Mouse (Mus musculus) retina, postnatal 7 days (tissue): ENCODE results near the gene Ttc23.

Experiments used
- DNase-seq: peaks from one replicate; pipeline ENCODE4 v3.0.0-alpha.2; 2012; ENCODE audit warnings: low read depth, low spot score

Gene Ttc23

DNA sequence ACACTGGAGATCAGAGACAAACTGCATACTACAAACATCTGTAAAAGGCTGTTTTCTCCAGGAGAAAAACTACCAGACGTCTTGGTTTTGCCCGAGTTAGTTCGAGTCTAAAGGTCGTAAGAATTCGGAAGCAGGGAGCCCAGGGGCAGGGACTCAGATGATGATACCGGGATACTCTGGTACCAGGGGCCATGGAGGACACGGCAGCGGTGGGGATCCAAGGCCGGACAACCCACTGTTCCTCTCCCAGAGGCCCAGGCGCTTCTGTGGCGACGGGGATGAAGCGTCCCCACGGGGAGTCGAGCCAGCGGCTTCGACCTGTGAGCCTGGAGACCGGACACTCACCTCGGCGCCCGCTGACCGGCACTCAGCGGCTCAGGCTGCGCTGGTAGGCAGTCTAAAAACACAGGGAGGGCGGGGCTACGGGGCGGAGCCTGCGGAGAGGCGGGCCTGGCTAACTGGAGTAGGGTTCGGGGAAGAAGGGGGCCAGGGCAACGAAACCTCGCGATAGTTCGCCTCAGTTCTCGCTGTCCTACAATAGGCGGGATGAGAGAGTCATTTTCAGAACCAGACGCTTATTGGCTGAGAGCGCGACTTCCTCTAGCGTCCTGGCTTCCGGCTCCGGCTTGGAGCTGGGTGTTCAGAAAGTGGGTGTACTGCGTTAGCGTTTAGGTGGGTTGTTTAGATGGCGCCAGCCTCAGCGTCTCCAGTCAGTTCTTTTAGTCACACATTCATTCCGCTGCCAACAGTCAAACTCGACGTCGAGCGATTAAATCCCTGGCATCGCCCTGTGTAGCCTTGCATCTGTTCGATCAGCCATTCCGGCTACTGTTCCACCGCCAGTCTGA is 2.2 kb upstream of the Ttc23 start, which contains the start of gene Lrrc28:
Lrrc28 (minus strand) TSS at position 436 of the 848 bp plus-strand sequence.
- peak; percentile 99 for DNase-seq

- no peak for DNase-seq
These were observed 1.6 kb upstream of the Ttc23 start for GRCm38 (mm10) chr7:67645681-67646014.

DNA sequence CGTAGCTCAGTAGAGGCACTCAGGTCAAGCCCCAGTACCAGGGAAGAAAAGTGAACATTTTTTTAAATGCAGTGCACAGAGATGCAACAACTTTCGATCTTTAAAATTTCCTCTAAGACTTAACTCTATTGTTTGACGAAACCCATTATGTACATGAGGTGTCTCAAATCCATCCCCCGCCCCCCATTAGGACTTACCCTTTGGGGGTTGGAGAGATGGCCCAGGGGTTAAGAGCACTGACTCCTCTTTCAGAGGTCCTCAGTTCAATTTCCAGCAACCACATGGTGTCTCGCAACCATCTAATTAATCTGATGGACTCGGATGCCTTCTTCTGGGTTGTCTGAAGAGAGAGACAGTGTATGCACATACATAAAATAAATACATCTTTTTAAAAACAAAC is 1.1 kb upstream of the Ttc23 start:
- no peak for DNase-seq

- DNase-seq, result no peak
These were observed 1.2 kb downstream of the Ttc23 start for GRCm38 (mm10) chr7:67648376-67648775.

DNA sequence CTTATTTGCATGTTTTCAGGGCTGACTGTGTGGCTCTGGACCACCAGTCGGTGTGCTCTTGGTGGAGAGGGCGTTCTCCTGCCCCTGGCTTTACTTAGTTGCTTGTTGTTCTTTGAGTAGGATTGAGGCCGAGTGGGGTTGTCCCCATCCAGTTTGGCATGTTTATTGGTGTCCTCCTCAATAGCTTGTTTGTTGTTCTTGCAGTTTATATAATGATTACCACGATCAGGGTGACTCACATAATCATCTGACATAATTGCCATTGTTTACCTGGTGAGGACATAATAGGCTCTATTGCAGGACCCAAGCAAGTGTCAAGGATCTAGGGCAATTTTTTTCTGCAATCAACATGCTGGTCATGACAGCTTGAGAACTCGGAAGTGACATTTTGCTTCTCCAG is 5.0 kb downstream of the Ttc23 start:
- DNase-seq, result no peak

DNA sequence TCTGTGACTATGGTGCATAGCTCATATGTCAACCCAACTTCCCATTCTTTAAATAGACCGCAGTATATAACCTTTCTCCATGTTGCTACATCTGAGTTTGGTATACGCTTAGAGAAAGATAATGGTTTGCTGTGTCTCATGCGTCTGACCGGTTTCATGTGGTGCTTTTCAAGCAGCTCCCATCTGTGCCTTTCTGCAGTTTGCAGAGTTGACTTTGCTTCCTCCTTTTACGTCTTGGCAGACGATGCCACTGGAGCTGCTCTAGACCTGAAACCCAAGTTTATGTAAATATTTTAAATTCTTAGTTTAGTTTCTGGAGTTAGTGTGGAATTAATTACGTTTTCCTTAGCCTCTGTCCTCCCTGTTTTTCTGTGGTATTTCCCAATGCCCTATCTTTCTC is 7.5 kb downstream of the Ttc23 start:
- no peak for DNase-seq

- DNase-seq, result no peak
These were observed 8.0 kb downstream of the Ttc23 start for GRCm38 (mm10) chr7:67655186-67655585.

DNA sequence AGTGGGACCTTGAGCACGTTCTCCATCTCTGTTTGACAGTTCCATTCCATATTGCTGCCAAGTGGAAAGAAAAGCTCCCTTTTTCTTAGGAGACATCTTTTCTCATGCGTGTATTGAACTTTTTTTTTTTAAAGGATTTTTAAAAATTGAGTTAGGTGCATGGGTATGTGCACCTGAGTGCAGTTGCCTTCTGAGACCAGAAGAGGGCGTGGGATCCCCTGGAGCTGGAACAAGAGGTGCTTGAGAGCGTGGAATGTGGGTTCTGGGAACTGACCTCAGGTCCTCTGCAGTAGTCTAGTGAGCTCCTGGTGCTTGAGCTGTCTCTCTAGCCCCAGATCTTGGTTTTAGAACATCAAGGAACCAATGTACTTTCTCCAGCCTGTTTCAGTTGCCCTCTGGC is 10.9 kb downstream of the Ttc23 start:
- DNase-seq, result no peak

GRCm38 (mm10) chr7:67662424-67662823 is 15.2 kb downstream of the Ttc23 start:
- DNase-seq, result no peak

DNA sequence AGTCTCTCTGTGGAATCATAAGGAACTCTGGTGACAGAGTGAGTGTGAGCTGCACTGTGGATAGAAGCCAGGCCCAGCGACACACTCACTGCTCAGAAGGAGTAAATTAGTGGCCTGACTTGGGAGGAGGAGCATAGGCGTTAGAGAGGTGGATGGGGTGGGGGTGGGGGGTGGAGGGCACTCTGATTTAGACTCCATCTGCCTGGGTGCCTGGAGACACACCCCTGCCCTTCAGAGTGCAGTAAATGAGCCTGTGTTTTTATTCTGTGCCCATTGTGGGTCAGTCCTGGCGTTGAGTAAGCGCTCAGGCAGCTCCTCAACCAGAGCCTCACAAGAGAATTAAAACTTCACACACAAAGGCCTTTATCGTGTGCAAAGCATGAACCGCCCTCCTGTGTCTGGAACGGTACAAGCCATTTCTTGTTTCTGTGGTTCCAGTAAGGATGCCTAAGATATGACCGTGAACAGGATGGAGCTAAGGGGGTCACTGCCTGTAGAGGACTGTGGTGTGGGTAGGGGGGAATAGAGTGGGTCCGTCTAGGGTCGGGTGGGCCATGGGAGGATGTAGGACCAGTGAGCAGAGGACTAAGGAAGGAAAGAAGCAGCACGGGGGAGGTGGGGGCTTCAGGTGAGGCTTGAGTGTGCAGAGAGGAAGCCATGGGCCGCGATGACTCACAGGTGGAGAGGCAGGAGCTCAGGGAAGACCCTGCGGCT is 16.9 kb downstream of the Ttc23 start:
- DNase-seq, result no peak

- no peak for DNase-seq
These were observed 23.8 kb downstream of the Ttc23 start for GRCm38 (mm10) chr7:67670965-67671364.

DNA sequence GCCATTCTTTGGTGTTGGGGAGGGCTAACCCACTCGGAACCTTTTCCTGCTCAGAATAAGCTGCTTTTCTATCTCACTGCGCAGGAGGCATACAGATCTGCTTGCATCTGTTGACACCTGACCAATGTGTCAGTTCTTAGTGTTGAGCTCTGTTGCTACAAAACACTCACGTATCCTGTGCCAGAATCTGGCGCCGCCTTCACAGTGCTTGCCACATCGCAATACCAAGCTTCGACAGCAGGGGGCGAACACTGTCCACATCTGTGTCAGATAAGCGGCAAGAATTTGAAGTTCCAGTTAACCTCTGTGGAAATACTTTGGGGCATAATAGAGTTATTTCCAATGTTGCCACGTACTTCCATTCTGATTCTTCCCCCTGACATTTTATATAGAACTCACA is 25.4 kb downstream of the Ttc23 start:
- DNase-seq, result peak; percentile 77

DNA sequence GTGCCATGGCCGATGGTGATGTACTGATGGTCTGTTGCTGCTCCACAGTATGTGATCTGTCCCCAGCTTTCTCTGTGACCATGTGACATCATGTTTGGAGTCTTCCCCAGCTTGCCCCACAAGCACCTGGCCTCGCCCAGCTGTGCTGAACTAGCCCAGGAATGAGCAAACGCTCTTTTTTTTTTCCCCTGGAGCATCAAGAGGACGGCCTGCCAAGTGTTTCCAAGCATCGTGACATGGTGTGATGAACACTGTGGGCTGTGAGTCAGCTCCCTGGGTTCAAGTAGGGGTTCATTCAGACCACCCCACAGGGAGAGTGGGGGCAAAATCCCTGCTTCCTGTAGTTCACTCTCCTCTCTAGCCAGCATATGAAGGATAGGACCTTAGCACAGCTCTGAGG is 26.4 kb downstream of the Ttc23 start:
- DNase-seq, result no peak

- DNase-seq, result no peak
These were observed 31.8 kb downstream of the Ttc23 start for GRCm38 (mm10) chr7:67678878-67679499.

DNA sequence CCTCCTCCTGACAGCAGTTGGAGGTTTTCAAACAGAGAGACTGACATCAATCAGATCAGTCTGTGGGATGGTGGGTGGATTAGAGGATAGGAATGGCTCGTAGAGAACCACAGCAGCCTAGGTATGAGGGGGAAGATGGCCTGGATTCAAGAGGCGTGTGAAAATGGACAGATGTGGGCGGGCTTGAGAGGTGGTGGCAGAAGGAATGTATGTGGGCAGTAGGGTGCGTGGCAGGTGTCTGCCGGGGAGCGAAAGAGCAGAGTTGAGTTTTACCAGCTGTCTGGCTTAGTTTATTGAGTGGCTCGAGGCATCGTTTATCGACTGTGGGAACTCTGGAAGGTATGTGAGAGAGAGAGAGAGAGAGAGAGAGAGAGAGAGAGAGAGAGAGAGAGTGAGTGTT is 33.9 kb downstream of the Ttc23 start:
- DNase-seq, result no peak

- no peak for DNase-seq
These were observed 35.8 kb downstream of the Ttc23 start for GRCm38 (mm10) chr7:67683006-67683405.

DNA sequence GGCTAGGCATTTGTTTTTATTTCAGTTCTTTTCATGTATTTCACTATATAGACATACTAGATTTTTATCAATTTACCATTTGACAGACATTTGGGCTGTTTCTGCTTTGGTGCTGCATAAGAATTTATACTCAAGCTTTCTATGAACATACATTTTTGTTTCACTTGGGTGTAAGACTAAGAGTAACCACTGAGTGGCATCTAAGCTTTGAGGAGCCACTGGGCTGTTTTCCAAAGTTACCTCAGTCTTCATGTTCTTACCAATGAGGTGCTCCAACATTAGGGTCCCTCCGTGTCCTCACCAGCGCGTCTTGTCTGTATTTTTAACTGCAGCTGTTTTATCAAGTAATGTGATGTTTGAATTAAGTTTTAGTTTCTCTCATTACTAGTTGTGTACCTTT is 39.3 kb downstream of the Ttc23 start:
- DNase-seq, result no peak

DNA sequence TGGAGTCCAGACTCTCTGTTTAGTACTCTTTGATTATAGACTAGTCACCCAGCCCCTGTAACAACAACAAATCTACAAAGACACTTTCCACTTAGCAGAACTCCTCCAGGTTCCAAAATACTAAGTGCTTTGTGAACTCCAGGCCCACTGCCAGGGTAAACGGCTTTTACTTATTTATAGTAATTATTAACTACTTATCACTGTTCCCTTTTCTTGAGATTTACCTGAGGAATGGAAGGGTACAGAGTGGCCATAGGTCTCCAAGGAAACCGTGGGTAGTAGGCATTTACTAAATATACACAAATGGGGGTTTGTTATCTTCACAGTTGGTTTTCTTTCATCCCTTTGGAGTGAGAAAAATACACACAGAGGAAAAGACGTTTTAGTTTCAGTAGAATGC is 41.1 kb downstream of the Ttc23 start:
- DNase-seq, result no peak

DNA sequence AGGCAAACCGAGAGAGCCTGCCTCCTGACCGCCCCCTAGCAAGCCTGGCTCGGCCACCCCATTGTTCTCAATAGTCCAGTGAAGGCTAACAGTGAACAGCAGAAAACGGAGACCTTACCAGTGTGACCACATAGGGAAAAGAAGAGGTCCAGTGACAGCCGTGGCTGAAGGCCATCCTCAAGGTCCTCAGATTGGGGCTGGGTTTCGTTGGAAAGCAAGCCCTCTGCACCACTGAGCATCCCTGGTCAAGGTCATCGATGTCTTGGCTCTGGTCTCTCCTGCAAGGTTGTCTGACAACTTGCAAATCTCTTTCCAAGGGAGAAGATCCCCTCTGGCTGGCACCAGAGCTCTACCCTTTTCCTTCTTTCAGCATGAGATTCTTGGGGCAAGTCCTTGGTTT is 42.6 kb downstream of the Ttc23 start:
- DNase-seq, result no peak

GRCm38 (mm10) chr7:67691036-67691435 is 43.8 kb downstream of the Ttc23 start:
- no peak for DNase-seq

DNA sequence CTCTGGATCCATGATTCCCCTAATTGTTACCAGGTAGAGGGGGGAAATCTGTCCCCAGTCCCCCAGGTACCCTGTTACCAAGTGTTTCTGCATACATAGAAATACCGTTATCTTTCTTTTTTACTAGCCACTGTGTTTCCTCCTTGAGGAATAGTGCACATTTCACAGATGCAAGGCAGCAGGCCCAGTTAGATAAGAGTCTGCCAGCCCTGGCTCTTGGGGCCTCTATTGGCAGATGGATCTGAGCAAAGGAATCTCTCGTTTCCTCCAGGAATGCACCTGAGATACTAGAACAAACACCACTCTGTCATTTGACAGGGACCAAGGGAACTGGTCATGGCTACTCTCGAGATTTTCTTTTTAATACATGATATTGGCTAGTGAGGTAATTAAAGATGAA is 44.9 kb downstream of the Ttc23 start:
- DNase-seq, result no peak

DNA sequence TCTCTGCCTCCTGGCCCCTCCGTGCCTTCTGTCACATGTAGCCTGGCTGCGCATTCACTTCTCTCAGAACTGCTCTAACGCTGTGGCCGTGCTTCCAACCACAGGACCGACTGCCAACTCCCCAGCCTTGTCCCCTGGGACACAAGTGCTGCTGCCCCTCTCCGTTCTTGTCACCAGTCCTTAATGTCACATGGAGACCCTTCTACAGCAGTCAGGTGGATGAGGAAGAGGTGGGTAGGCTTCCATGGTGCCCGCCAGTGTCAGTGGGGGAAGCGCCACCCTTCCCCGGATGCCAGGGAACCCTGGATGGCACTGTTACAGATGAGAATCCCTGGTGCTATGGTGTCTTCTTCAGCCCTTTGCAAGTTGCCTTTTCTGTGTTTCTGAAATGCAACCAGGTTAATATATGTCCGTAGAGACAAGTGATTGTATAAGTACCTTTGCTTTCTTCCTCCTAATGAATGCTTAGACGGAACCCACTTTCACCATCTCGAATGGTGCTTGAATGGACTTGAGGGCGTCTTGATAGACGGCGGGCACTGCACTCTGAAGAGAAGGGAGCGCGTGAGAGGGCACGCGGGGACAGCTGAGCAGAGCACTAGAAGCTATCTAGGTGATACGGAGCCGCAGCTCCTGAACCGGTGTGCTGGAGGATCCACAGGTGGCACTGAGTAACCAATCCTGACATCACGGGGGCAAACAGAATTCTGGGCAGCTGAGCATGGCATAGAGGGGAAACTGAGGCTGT is 45.8 kb downstream of the Ttc23 start:
- DNase-seq, result no peak
